In the genomic region with DNA sequence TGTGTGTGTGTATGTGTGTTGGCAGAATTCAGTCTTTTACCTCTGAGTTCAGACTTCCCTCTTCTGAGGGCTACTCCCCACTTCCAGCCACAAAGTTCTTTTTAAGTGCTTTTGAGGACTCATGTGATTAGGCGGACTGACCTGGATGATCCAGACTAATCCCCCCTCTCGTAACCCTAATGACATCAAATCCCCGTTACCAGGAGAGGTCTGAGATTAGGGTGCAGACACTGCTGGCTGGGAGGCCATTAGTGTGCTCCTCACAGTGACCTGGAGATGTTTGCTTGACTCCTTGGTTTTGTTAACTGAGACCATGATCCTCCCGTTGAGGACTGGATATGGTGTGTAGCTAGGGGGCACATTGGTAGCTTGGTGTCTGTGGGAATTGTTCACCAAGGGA, we compare ENCODE assay signal across 15 mouse cellular contexts. TPM values are rescaled to one million over a fixed set of nuclear protein-coding genes. Genes with fewer than 3 reads are reported as not detected.
DNase-seq lines count a peak whose midpoint lies in the region; ATAC-seq lines count a peak whose summit lies in the region.
"Had no signal": no experiment of that assay in that cellular context is flagged by ENCODE, and none has a peak within 500 bp of the region (broad histone marks: within the 10 kb centered on the region; RNA-seq: fewer than 3 reads in every experiment).

No protein-coding gene starts in this region.

- H3K4me3 ChIP-seq in heart, embryonic 15.5 days = no peak overlapping the region
- no peak overlapping the region for H3K4me3 ChIP-seq in neural tube, embryonic 13.5 days
- no peak overlapping the region for H3K4me3 ChIP-seq in midbrain, embryonic 16.5 days (ENCODE audit: low read depth, low read length)
- H3K4me3 ChIP-seq in limb, embryonic 10.5 days = no peak overlapping the region
- H3K4me3 ChIP-seq: embryonic facial prominence, embryonic 12.5 days; stomach, embryonic 15.5 days had no signal

- H3K4me2 ChIP-seq in heart, embryonic 15.5 days = 0 out of 2 replicates have a peak overlapping the region, but pooled peaks have one; percentile 44
- no peak overlapping the region for H3K4me2 ChIP-seq in neural tube, embryonic 13.5 days
- no peak overlapping the region for H3K4me2 ChIP-seq in midbrain, embryonic 16.5 days (ENCODE audit: low read length)
- H3K4me2 ChIP-seq: embryonic facial prominence, embryonic 12.5 days; liver, embryonic 11.5 days; stomach, embryonic 15.5 days had no signal

- no peaks in the 10 kb centered on the region for H3K9me3 ChIP-seq in heart, embryonic 15.5 days (replicated peaks)
- H3K9me3 ChIP-seq in neural tube, embryonic 13.5 days = no peaks in the 10 kb centered on the region
- no peaks in the 10 kb centered on the region for H3K9me3 ChIP-seq in midbrain, embryonic 16.5 days (replicated peaks; ENCODE audit: control insufficient read depth, low read length, poor library complexity, severe bottlenecking)
- H3K9me3 ChIP-seq in limb, embryonic 10.5 days (replicated peaks) = no peaks in the 10 kb centered on the region
- H3K9me3 ChIP-seq: embryonic facial prominence, embryonic 12.5 days; stomach, embryonic 15.5 days had no signal

- peak overlapping the region; percentile 50; the same call in 1 of the 2 replicates for H3K27ac ChIP-seq in heart, embryonic 15.5 days
- H3K27ac ChIP-seq in neural tube, embryonic 13.5 days (replicated peaks) = peak overlapping the region; percentile 54; the same call in 1 of the 2 replicates
- peak overlapping the region; percentile 12; the same call in 1 of the 2 replicates for H3K27ac ChIP-seq in midbrain, embryonic 16.5 days (ENCODE audit: low read length)
- H3K27ac ChIP-seq in limb, embryonic 10.5 days = no peak overlapping the region
- H3K27ac ChIP-seq: embryonic facial prominence, embryonic 12.5 days; stomach, embryonic 15.5 days had no signal

- no peak overlapping the region for H3K9ac ChIP-seq in heart, embryonic 15.5 days
- H3K9ac ChIP-seq in neural tube, embryonic 13.5 days = no peak overlapping the region
- no peak overlapping the region for H3K9ac ChIP-seq in midbrain, embryonic 16.5 days (ENCODE audit: low read depth, low read length)
- H3K9ac ChIP-seq: stomach, embryonic 15.5 days had no signal

- no peak for DNase-seq in heart, postnatal 14 days
- DNase-seq in neural tube, embryonic 10.5 days (ENCODE audit: extremely low spot score, low spot score) = no peak
- no peak for DNase-seq in right cerebral cortex, postnatal 14 days
- no peak for DNase-seq in limb, embryonic 10.5 days (ENCODE audit: low spot score)
- DNase-seq: cerebellum, adult 8-10 months; lung, adult 2 months; spleen, adult 18-20 months had no signal

- ATAC-seq in heart, embryonic 15.5 days (replicated peaks; ENCODE audit: insufficient number of reproducible peaks, insufficient read depth, low FRiP score, low read depth) = no peak
- no peak for ATAC-seq in neural tube, embryonic 13.5 days (ENCODE audit: low read depth)
- no peak for ATAC-seq in midbrain, embryonic 16.5 days
- ATAC-seq: inflammation-experienced regulatory T-cells, adult 6 months had no signal

- intact Hi-C loops in heart, postnatal 14 days (cut with DNase I) = loop anchor here (5.0 kb wide), 1 partner anchor 178 kb away; no protein-coding TSS in a partner anchor

- H3K27me3 ChIP-seq in heart, embryonic 15.5 days = no peaks in the 10 kb centered on the region
- no peaks in the 10 kb centered on the region for H3K27me3 ChIP-seq in neural tube, embryonic 13.5 days
- H3K27me3 ChIP-seq in midbrain, embryonic 16.5 days (ENCODE audit: control insufficient read depth, insufficient read depth, low read depth, low read length) = no peaks in the 10 kb centered on the region
- H3K27me3 ChIP-seq in limb, embryonic 10.5 days (ENCODE audit: low read depth, poor library complexity, severe bottlenecking) = no peaks in the 10 kb centered on the region
- H3K27me3 ChIP-seq: embryonic facial prominence, embryonic 12.5 days; stomach, embryonic 15.5 days had no signal

- H3K4me1 ChIP-seq in heart, embryonic 15.5 days (replicated peaks) = peaks cover 48% of the 10 kb centered on the region
- H3K4me1 ChIP-seq in neural tube, embryonic 13.5 days (replicated peaks) = peaks cover 85% of the 10 kb centered on the region
- peaks cover 66% of the 10 kb centered on the region for H3K4me1 ChIP-seq in midbrain, embryonic 16.5 days (ENCODE audit: control insufficient read depth, insufficient read depth, low read length)
- peaks cover 28% of the 10 kb centered on the region for H3K4me1 ChIP-seq in limb, embryonic 10.5 days

- 61% methylated on average over 4 of the region's 4 CpGs for WGBS in heart, embryonic 15.5 days
- WGBS in neural tube, embryonic 13.5 days = 70% methylated on average over 4 of the region's 4 CpGs
- 33% methylated on average over 4 of the region's 4 CpGs for WGBS in midbrain, embryonic 16.5 days
- 59% methylated on average over 4 of the region's 4 CpGs for WGBS in limb, embryonic 10.5 days

- no peaks in the 10 kb centered on the region for H3K36me3 ChIP-seq in heart, embryonic 15.5 days
- H3K36me3 ChIP-seq in neural tube, embryonic 13.5 days = peaks cover 6% of the 10 kb centered on the region; the same call in 1 of the 2 replicates
- no peaks in the 10 kb centered on the region for H3K36me3 ChIP-seq in midbrain, embryonic 16.5 days (ENCODE audit: control insufficient read depth, insufficient read depth, low read length)
- no peaks in the 10 kb centered on the region for H3K36me3 ChIP-seq in limb, embryonic 10.5 days
- H3K36me3 ChIP-seq: embryonic facial prominence, embryonic 12.5 days; stomach, embryonic 15.5 days had no signal

RNA-seq across cellular contexts. Expression of a gene that starts 30.7 kb away (rescaled TPM):
- 11.0 and 13.0 TPM in 2 replicates for polyA plus RNA-seq in heart, embryonic 15.5 days (2015; fragmentation: Nextera tagmentation; extraction: Ambion mirVana)
- total RNA-seq in heart, postnatal 14 days (2021) = 10 to 100 TPM; 20.0 to 26.8 TPM
- polyA plus RNA-seq in neural tube, embryonic 13.5 days (2015; fragmentation: Nextera tagmentation; extraction: Ambion mirVana) = 160 and 173 TPM in 2 replicates
- 235 and 240 TPM in 2 replicates for polyA plus RNA-seq in midbrain, embryonic 16.5 days (2015; fragmentation: Nextera tagmentation; extraction: Ambion mirVana)
- 0.54 and 1.2 TPM in 2 replicates for polyA plus RNA-seq in limb, embryonic 10.5 days (2016; fragmentation: Nextera tagmentation; extraction: Ambion mirVana)
- total RNA-seq: common myeloid progenitor, adult 5-6 weeks had no signal

Comparison
In these comparisons a context has a peak if more than half of its experiments do, and no peak if none do; other contexts are left out.
1. RNA of a gene that starts 30.7 kb away (polyA plus RNA-seq): 235 to 240 TPM in midbrain, embryonic 16.5 days and 160 to 173 TPM in neural tube, embryonic 13.5 days; 11.0 to 13.0 TPM in heart, embryonic 15.5 days and 0.54 to 1.2 TPM in limb, embryonic 10.5 days; every median in the first group is over 10 times any median in the second.